Mouse (Mus musculus) gonadal fat pad, adult 2 months (tissue): ENCODE results near the gene Sost. TPM values are rescaled to one million over a fixed set of nuclear protein-coding genes. Genes with fewer than 3 reads are reported as not detected.

ENCODE experiments used
- DNase-seq: peaks from one replicate; pipeline ENCODE4 v3.0.0-alpha.2; 2012; ENCODE audit warnings: low read depth
- polyA plus RNA-seq: library from polyadenylated mRNA; depleted of rRNA; stranded (reverse); fragments of >200 nt; gene quantifications from 2 replicates; pipeline ENCODE4 v1.2.3, GENCODE M21; 2012; rRNA removed

Sost gene
- polyA plus RNA-seq, 1 experiment: 14.3 TPM

- DNase-seq: no peak
Measured at GRCm38 (mm10) chr11:101946525-101946924, 20.3 kb downstream of the Sost start.

GRCm38 (mm10) chr11:101943055-101943454, 23.8 kb downstream of the Sost start:
- DNase-seq: no peak

GRCm38 (mm10) chr11:101937108-101937507, 29.7 kb downstream of the Sost start:
- DNase-seq: no peak

GRCm38 (mm10) chr11:101936421-101936820, 30.4 kb downstream of the Sost start:
- no peak for DNase-seq

GRCm38 (mm10) chr11:101935743-101936142, 31.1 kb downstream of the Sost start:
- no peak for DNase-seq

GRCm38 (mm10) chr11:101931978-101932377, 34.8 kb downstream of the Sost start:
- no peak for DNase-seq

DNA sequence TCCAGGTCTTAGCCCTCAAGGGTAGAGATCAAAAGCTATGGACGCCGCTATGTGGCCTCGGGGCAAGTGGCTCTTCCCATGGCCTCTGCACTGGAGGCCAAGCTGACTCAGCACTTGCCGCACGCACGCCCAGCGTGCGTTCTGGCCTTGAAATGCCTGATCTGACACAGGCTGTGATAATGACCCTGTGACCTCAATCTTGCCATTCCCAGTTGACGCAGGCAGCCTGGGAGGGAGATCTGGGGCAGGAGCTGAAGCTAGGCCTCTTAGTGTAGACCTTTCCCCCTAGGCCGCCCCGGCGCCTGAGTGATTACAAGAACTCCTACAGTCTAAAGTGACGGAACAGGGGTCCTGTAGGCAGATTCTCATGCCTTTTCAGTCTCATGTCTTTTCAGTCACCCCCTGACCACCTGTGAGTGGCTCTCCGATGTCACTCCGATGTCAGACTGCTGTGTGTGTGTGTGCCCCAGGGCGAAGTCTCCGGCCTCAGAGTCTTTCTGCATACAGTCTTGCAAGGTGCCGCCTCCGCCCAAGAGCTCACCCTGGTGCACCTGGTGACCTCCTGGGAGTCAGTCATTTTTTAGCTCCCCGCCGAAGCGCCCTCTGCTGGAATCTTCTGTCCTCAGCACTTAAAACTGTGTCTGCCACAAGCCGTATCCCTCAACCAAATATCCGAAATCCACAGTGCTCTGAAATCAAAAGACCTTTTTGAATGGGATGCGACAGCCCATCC, 38.6 kb downstream of the Sost start:
- DNase-seq: no peak

DNA sequence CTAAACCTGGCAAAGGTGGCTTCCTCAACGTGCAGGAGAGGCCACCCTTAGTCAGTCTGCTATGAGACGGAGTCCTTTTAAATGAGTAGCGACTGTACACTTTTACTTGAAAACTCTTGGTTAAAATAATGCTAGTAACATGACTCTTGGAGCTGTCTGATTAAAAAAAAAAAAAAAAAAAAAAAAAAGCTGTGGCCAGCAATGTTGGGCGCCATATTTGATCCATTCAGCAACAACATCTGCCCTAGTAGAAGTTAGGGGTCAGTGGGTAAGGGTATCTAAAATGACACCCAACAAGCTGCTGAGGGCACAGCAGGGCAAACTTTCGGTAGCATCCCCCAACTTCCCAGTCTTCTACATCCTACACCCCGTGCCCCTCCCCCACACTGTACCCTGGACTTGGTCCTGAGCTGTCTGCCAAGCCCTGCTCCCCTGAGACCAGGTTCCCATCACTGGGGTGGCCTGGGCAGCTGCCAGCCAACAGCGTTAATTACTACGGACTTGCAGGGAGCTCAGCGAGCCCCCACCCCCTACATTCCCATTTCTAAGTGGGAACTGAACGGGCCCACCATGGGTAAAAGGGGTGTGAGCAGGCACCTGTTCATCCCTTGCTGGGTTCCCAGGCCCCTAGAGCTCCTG, 39.7 kb downstream of the Sost start:
- no peak for DNase-seq

DNA sequence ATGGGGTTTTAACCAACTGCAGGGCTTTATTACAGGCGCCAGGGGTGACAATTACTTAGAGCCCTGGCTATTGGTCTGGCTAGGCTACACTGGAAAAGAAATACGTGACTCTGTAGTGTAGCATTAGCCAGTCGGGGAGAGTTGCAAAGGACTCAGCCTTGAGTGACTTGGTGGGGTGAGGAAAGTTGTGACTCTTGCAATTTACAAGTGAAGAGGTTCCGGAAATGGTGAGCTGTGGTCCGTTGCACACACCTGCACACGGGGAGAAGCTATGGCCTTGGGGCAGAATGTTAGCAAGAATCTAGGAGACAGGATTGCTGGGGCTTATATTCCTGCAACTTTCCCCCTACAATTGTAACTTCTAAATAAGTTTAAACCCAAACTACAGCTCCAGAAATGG, 41.2 kb downstream of the Sost start:
- DNase-seq: no peak

- no peak for DNase-seq
Measured at GRCm38 (mm10) chr11:101924441-101924976, 42.3 kb downstream of the Sost start.

- no peak for DNase-seq
Measured at GRCm38 (mm10) chr11:101923988-101924387, 42.8 kb downstream of the Sost start.

- DNase-seq: no peak
Measured at GRCm38 (mm10) chr11:101921361-101921952, 45.4 kb downstream of the Sost start.

- DNase-seq: no peak
Measured at GRCm38 (mm10) chr11:101919660-101920059, 47.2 kb downstream of the Sost start.

GRCm38 (mm10) chr11:101918609-101919008, 48.2 kb downstream of the Sost start:
- no peak for DNase-seq

GRCm38 (mm10) chr11:101916772-101917171, 50.0 kb downstream of the Sost start:
- DNase-seq: no peak

DNA sequence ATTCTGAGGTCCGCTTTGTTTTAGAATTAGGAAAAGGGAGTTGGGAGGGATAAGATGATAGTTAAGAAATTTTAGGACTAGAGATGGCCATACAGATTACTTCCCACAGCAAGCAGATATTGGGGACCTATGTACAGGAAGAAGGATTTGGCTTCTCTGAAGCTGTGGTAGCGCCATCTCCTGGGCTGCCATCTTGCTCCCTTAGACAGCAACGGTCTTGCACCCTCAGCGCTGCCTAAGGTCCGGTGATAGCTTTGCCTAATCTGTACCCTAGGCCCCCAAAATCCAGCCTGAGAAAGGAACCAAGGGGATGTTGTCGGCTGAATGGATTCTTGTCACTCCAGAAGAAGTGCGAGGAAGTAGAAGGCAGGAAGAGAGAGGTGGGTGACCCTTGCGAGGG, 53.2 kb downstream of the Sost start:
- no peak for DNase-seq

Other genes starting within 250 kb of the Sost start
- 12.6 and 14.0 TPM in 2 replicates for gene Dhx8, start 234.1 kb downstream of the Sost start, polyA plus RNA-seq
- gene Etv4, start 181.6 kb downstream of the Sost start, polyA plus RNA-seq: 52.1 and 59.9 TPM in 2 replicates
- 3.2 and 6.0 TPM in 2 replicates for gene Meox1, start 72.6 kb downstream of the Sost start, polyA plus RNA-seq
- gene Cfap97d1, start 17.3 kb upstream of the Sost start, polyA plus RNA-seq: 0.18 and 0.52 TPM in 2 replicates
- 80.5 and 135 TPM in 2 replicates for gene Dusp3, start 20.0 kb upstream of the Sost start, polyA plus RNA-seq
- gene Mpp3, start 61.4 kb upstream of the Sost start, polyA plus RNA-seq: 23.2 and 37.9 TPM in 2 replicates
- 88.9 and 100.0 TPM in 2 replicates for gene Cd300lg, start 74.5 kb upstream of the Sost start, polyA plus RNA-seq
- 54.0 and 78.5 TPM in 2 replicates for gene Mpp2, start 121.5 kb upstream of the Sost start, polyA plus RNA-seq
- 79.7 and 91.5 TPM in 2 replicates for gene Ppy, start 134.3 kb upstream of the Sost start, polyA plus RNA-seq
- 0.73 and 0.82 TPM in 2 replicates for gene Pyy, start 140.8 kb upstream of the Sost start, polyA plus RNA-seq
- gene Nags, start 178.5 kb upstream of the Sost start, polyA plus RNA-seq: 1.3 and 2.4 TPM in 2 replicates
- gene Tmem101, start 189.4 kb upstream of the Sost start, polyA plus RNA-seq: 19.6 and 21.1 TPM in 2 replicates
- 30.7 and 35.3 TPM in 2 replicates for gene Lsm12, start 218.3 kb upstream of the Sost start, polyA plus RNA-seq
- gene G6pc3, start 222.6 kb upstream of the Sost start, polyA plus RNA-seq: 130 and 136 TPM in 2 replicates